Mouse (Mus musculus): ENCODE data around the gene Zfp444. TPM values are rescaled to one million over a fixed set of nuclear protein-coding genes. Genes with fewer than 3 reads are reported as not detected.
A peak's percentile ranks its signal among the peaks of the same experiment; 100 is the strongest.
"Not testable (repeated sequence)": the region's sequence is repeated elsewhere in the genome, so short reads cannot be mapped to it uniquely, and the experiment has no call there.

Gene Zfp444
- total RNA-seq, 1 experiment: 16.6 TPM

GRCm38 (mm10) chr7:6220147-6220546, 48.1 kb downstream of the Zfp444 start:
- no peaks in the 10 kb centered on the region for H3K36me3 ChIP-seq (ENCODE audit: control insufficient read depth, insufficient read depth, low read length, poor library complexity, severe bottlenecking)
- H3K4me3 ChIP-seq (ENCODE audit: insufficient read depth in 1 of 2, low read depth in 1 of 2, low read length in 2 of 2, poor library complexity in 1 of 2, severe bottlenecking in 1 of 2): no peak overlapping the region
- in situ Hi-C loops (cut with MboI; ENCODE audit: low sequenced_read_pairs in 2 of 2, unreplicated experiment in 2 of 2): no loop called here
- H3K27ac ChIP-seq (ENCODE audit: insufficient read depth, low read depth, low read length, poor library complexity, severe bottlenecking): no peak overlapping the region
- H3K4me1 ChIP-seq (ENCODE audit: control insufficient read depth in 2 of 2, insufficient read depth in 2 of 2, low read length in 2 of 2, poor library complexity in 1 of 2): peaks cover 3 to 6% of the 10 kb centered on the region in 2 experiments; a peak in 2 of 4 replicates
- DNase-seq (ENCODE audit: low read depth, low spot score): no peak
- no peaks in the 10 kb centered on the region for H3K9me3 ChIP-seq (ENCODE audit: control insufficient read depth, insufficient read depth, low read depth, low read length)
- no peak overlapping the region for H3K9ac ChIP-seq (ENCODE audit: insufficient read depth, low read depth, low read length, poor library complexity, severe bottlenecking)
- TF ChIP-seq ZNF384 (IDR thresholded peaks at IDR 0.05; ENCODE audit: low read depth, low read length) (peak; percentile 88), CHD2 (IDR thresholded peaks at IDR 0.05; ENCODE audit: low read depth, low read length) (no peak)

- no peak for TF ChIP-seq HCFC1 (IDR thresholded peaks at IDR 0.05; ENCODE audit: borderline replicate concordance, insufficient read depth, low read length)
- no peak for TF ChIP-seq CHD2 (IDR thresholded peaks at IDR 0.05; ENCODE audit: low read depth, low read length)
- no peak for TF ChIP-seq ZC3H11A (IDR thresholded peaks at IDR 0.05; ENCODE audit: borderline replicate concordance, low read depth, low read length)
- TF ChIP-seq ZNF384 (IDR thresholded peaks at IDR 0.05; ENCODE audit: low read depth, low read length): no peak
- TF ChIP-seq MAFK (IDR thresholded peaks at IDR 0.05; ENCODE audit: insufficient read depth, low read depth, low read length): no peak
- H3K4me3 ChIP-seq (ENCODE audit: insufficient read depth in 1 of 2, low read depth in 1 of 2, low read length in 2 of 2, poor library complexity in 1 of 2, severe bottlenecking in 1 of 2): no peak within 1 kb of the TSS; a peak in 1 of 4 replicates
- in situ Hi-C loops (cut with MboI; ENCODE audit: low sequenced_read_pairs in 2 of 2, unreplicated experiment in 2 of 2): no loop called here
Measured at GRCm38 (mm10) chr7:6221978-6222377, 50.0 kb downstream of the Zfp444 start, which contains the start of gene Zscan5b. Gene Zscan5b, plus strand, starts transcription at chr7:6222278.

GRCm38 (mm10) chr7:6228491-6228890, 56.5 kb downstream of the Zfp444 start:
- H3K9ac ChIP-seq (ENCODE audit: insufficient read depth, low read depth, low read length, poor library complexity, severe bottlenecking); H3K9me3 ChIP-seq (ENCODE audit: control insufficient read depth, insufficient read depth, low read depth, low read length): not testable (repeated sequence)

More at GRCm38 (mm10) chr7:6221978-6222377, 50.0 kb downstream of the Zfp444 start, which contains the start of gene Zscan5b:
- peaks cover 3% of the 10 kb centered on the region in 2 experiments; a peak in 2 of 4 replicates for H3K4me1 ChIP-seq (ENCODE audit: control insufficient read depth in 2 of 2, insufficient read depth in 2 of 2, low read length in 2 of 2, poor library complexity in 1 of 2)
- H3K9me3 ChIP-seq (ENCODE audit: control insufficient read depth, insufficient read depth, low read depth, low read length): no peaks in the 10 kb centered on the region
- peak within 1 kb of the TSS; percentile 10; the same call in 1 of the 2 replicates for H3K9ac ChIP-seq (ENCODE audit: insufficient read depth, low read depth, low read length, poor library complexity, severe bottlenecking)
- no peak for DNase-seq (ENCODE audit: low read depth, low spot score)
- no peaks in the 10 kb centered on the region for H3K36me3 ChIP-seq (ENCODE audit: control insufficient read depth, insufficient read depth, low read length, poor library complexity, severe bottlenecking)
- no peak within 1 kb of the TSS for H3K27ac ChIP-seq (ENCODE audit: insufficient read depth, low read depth, low read length, poor library complexity, severe bottlenecking)

GRCm38 (mm10) chr7:6239787-6240186, 67.8 kb downstream of the Zfp444 start:
- H3K9me3 ChIP-seq (ENCODE audit: control insufficient read depth, insufficient read depth, low read depth, low read length): no peaks in the 10 kb centered on the region
- TF ChIP-seq CHD2 (IDR thresholded peaks at IDR 0.05; ENCODE audit: low read depth, low read length) (peak; percentile 75; the same call in 1 of the 2 replicates), MAFK (IDR thresholded peaks at IDR 0.05; ENCODE audit: insufficient read depth, low read depth, low read length) (no peak)
- in situ Hi-C loops (cut with MboI; ENCODE audit: low sequenced_read_pairs in 2 of 2, unreplicated experiment in 2 of 2): no loop called here

More at GRCm38 (mm10) chr7:6228491-6228890, 56.5 kb downstream of the Zfp444 start:
- DNase-seq (ENCODE audit: low read depth, low spot score); H3K27ac ChIP-seq (ENCODE audit: insufficient read depth, low read depth, low read length, poor library complexity, severe bottlenecking); H3K36me3 ChIP-seq (ENCODE audit: control insufficient read depth, insufficient read depth, low read length, poor library complexity, severe bottlenecking); H3K4me3 ChIP-seq (ENCODE audit: insufficient read depth in 1 of 2, low read depth in 1 of 2, low read length in 2 of 2, poor library complexity in 1 of 2, severe bottlenecking in 1 of 2); in situ Hi-C loops (cut with MboI; ENCODE audit: low sequenced_read_pairs in 2 of 2, unreplicated experiment in 2 of 2); H3K4me1 ChIP-seq (ENCODE audit: control insufficient read depth in 2 of 2, insufficient read depth in 2 of 2, low read length in 2 of 2, poor library complexity in 1 of 2): not testable (repeated sequence)

GRCm38 (mm10) chr7:6240841-6241425, 68.9 kb downstream of the Zfp444 start:
- peaks cover 2 to 14% of the 10 kb centered on the region in 2 experiments; a peak in 2 of 4 replicates for H3K4me1 ChIP-seq (ENCODE audit: control insufficient read depth in 2 of 2, insufficient read depth in 2 of 2, low read length in 2 of 2, poor library complexity in 1 of 2)
- H3K27ac ChIP-seq (ENCODE audit: insufficient read depth, low read depth, low read length, poor library complexity, severe bottlenecking); in situ Hi-C loops (cut with MboI; ENCODE audit: low sequenced_read_pairs in 2 of 2, unreplicated experiment in 2 of 2); H3K9ac ChIP-seq (ENCODE audit: insufficient read depth, low read depth, low read length, poor library complexity, severe bottlenecking); H3K36me3 ChIP-seq (ENCODE audit: control insufficient read depth, insufficient read depth, low read length, poor library complexity, severe bottlenecking); H3K9me3 ChIP-seq (ENCODE audit: control insufficient read depth, insufficient read depth, low read depth, low read length); H3K4me3 ChIP-seq (ENCODE audit: insufficient read depth in 1 of 2, low read depth in 1 of 2, low read length in 2 of 2, poor library complexity in 1 of 2, severe bottlenecking in 1 of 2): not testable (repeated sequence)
- peak; percentile 68 for DNase-seq (ENCODE audit: low read depth, low spot score)
- 0 out of 2 replicates have a peak, but pooled peaks have one; percentile 21 for TF ChIP-seq MAFK (IDR thresholded peaks at IDR 0.05; ENCODE audit: insufficient read depth, low read depth, low read length)

More at GRCm38 (mm10) chr7:6239787-6240186, 67.8 kb downstream of the Zfp444 start:
- DNase-seq (ENCODE audit: low read depth, low spot score): peak; percentile 70
- Histone ChIP-seq H3K4me3 (ENCODE audit: insufficient read depth in 1 of 2, low read depth in 1 of 2, low read length in 2 of 2, poor library complexity in 1 of 2, severe bottlenecking in 1 of 2) (peak overlapping the region in 1 of 2 experiments; percentile 38; a peak in 2 of 4 replicates), H3K4me1 (ENCODE audit: control insufficient read depth in 2 of 2, insufficient read depth in 2 of 2, low read length in 2 of 2, poor library complexity in 1 of 2) (peaks cover 2 to 11% of the 10 kb centered on the region in 2 experiments; a peak in 2 of 4 replicates), H3K36me3 (ENCODE audit: control insufficient read depth, insufficient read depth, low read length, poor library complexity, severe bottlenecking) (no peaks in the 10 kb centered on the region; the same call in 1 of the 2 replicates), H3K9ac (ENCODE audit: insufficient read depth, low read depth, low read length, poor library complexity, severe bottlenecking) (peak overlapping the region; percentile 62), H3K27ac (ENCODE audit: insufficient read depth, low read depth, low read length, poor library complexity, severe bottlenecking) (no peak overlapping the region)

Other genes starting within 250 kb of the Zfp444 start
- gene Vmn1r65, start 161.2 kb upstream of the Zfp444 start, total RNA-seq (2012; rRNA removed): not detected in 2 replicates
- 0.69 and 5.5 TPM in 2 replicates for gene Nlrp4c, start 127.1 kb upstream of the Zfp444 start, total RNA-seq (2012; rRNA removed)
- gene Zfp787, start 16.2 kb upstream of the Zfp444 start, total RNA-seq (2012; rRNA removed): 20.9 and 29.0 TPM in 2 replicates
- not detected in 2 replicates for gene Galp, start 24.9 kb downstream of the Zfp444 start, total RNA-seq (2012; rRNA removed)
- gene Zscan5b, start 50.1 kb downstream of the Zfp444 start, total RNA-seq (2012; rRNA removed): 2.1 and 3.3 TPM in 2 replicates
- gene Epp13, start 80.5 kb downstream of the Zfp444 start, total RNA-seq (2012; rRNA removed): 9.7 and 12.4 TPM in 2 replicates
- gene Zfp667, start 114.4 kb downstream of the Zfp444 start, total RNA-seq (2012; rRNA removed): 2.3 and 3.2 TPM in 2 replicates
- gene Zfp583, start 159.1 kb downstream of the Zfp444 start, total RNA-seq (2012; rRNA removed): 3.2 and 3.6 TPM in 2 replicates
- gene Gm3854, start 171.5 kb downstream of the Zfp444 start, total RNA-seq (2012; rRNA removed): 2.5 and 2.9 TPM in 2 replicates
- 1.2 and 1.5 TPM in 2 replicates for gene Zfp78, start 191.1 kb downstream of the Zfp444 start, total RNA-seq (2012; rRNA removed)
- gene Zfp28, start 211.1 kb downstream of the Zfp444 start, total RNA-seq (2012; rRNA removed): 5.6 and 7.7 TPM in 2 replicates
- 0.21 and 0.54 TPM in 2 replicates for gene Smim17, start 226.5 kb downstream of the Zfp444 start, total RNA-seq (2012; rRNA removed)
- gene Gm20715, start 238.1 kb downstream of the Zfp444 start, total RNA-seq (2012; rRNA removed): 0.09 and 0.11 TPM in 2 replicates